Mouse (Mus musculus): ENCODE data around the gene Ankrd65.

- no peak for TF ChIP-seq CTCF (conservative IDR thresholded peaks at IDR 0.05; ENCODE audit: low read length)
- no peak for TF ChIP-seq NANOG (IDR thresholded peaks at IDR 0.05; ENCODE audit: borderline replicate concordance, low read length)
Measured at GRCm38 (mm10) chr4:155760613-155761355, 29.5 kb upstream of the Ankrd65 start, which contains the start of gene Atad3a.

All from E14TG2a.4 (cell line).